Mouse (Mus musculus) embryo, embryonic 10.5 days (tissue): Measurements from ENCODE around the gene Olfr412.

Source experiments
- DNase-seq: peaks from one replicate; pipeline ENCODE4 v3.0.0-alpha.2; 2015; ENCODE audit warnings: low spot score

Olfr412 gene

GRCm38 (mm10) chr11:74413449-74413972, 51.6 kb downstream of the Olfr412 start:
- no peak for DNase-seq

GRCm38 (mm10) chr11:74414112-74414511, 52.2 kb downstream of the Olfr412 start:
- no peak for DNase-seq

- DNase-seq: no peak
These were observed 53.9 kb downstream of the Olfr412 start for GRCm38 (mm10) chr11:74415736-74416135.
